23 mouse cellular contexts compared by ENCODE assay signal in the genomic region with DNA sequence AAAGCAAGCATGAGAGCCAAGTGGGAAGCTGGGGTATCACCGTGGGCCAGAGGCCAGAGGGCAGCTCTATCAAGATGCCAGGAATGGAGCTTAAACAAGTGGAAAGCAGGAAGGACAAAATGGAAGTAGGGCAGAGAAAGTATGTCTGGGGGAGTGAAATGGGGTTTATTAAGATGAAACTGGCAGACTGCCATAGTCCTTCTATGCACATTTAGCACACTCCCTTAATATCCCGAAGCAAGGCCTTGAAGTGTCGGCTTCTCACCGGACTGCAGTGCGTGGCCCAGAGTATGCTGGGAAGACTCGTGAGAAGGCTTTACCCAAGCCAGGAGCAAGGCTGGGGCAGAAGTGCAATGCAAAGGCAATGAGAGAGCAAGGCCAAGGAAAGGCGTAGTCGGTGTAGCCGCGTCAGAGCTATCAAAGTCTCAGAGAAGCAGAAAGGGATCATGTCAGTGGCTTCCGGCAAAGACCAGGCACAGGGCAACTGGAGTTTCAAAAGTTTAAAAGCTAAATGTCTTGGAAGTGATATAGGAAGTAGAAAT. TPM values are rescaled to one million over a fixed set of nuclear protein-coding genes. Genes with fewer than 3 reads are reported as not detected.
DNase-seq lines count a peak whose midpoint lies in the region; ATAC-seq and TF ChIP-seq lines count a peak whose summit lies in the region.
"Had no signal": no experiment of that assay in that cellular context is flagged by ENCODE, and none has a peak within 500 bp of the region (broad histone marks: within the 10 kb centered on the region; RNA-seq: fewer than 3 reads in every experiment).

No protein-coding gene starts in this region.

- 0 out of 2 replicates have a peak, but pooled peaks have one; percentile 27 for ATAC-seq in heart, embryonic 15.5 days (replicated peaks; ENCODE audit: insufficient number of reproducible peaks, insufficient read depth, low FRiP score, low read depth)
- no peak for ATAC-seq in limb, embryonic 14.5 days (ENCODE audit: low FRiP score, low read depth)
- ATAC-seq: activated CD4-positive, CD25-positive, alpha-beta regulatory T cell, adult 4 months; forebrain, postnatal 0 days; hindbrain, postnatal 0 days; liver, embryonic 12.5 days had no signal

- H3K27me3 ChIP-seq in heart, embryonic 15.5 days: no peaks in the 10 kb centered on the region
- no peaks in the 10 kb centered on the region for H3K27me3 ChIP-seq in limb, embryonic 14.5 days (ENCODE audit: control insufficient read depth, insufficient read depth, low read length)
- H3K27me3 ChIP-seq: heart, embryonic 12.5 days; limb, embryonic 12.5 days; liver, embryonic 12.5 days; midbrain, embryonic 12.5 days; neural tube, embryonic 15.5 days had no signal

- H3K4me2 ChIP-seq in heart, embryonic 15.5 days: no peak overlapping the region
- H3K4me2 ChIP-seq in limb, embryonic 14.5 days (replicated peaks; ENCODE audit: low read depth, low read length, severe bottlenecking): no peak overlapping the region
- H3K4me2 ChIP-seq: heart, embryonic 12.5 days; limb, embryonic 12.5 days; liver, embryonic 12.5 days; midbrain, embryonic 12.5 days; neural tube, embryonic 15.5 days had no signal

- 0 out of 2 replicates have a peak overlapping the region, but pooled peaks have one; percentile 40 for H3K27ac ChIP-seq in heart, embryonic 15.5 days
- H3K27ac ChIP-seq in limb, embryonic 14.5 days (replicated peaks; ENCODE audit: low read depth, low read length): no peak overlapping the region
- H3K27ac ChIP-seq: hindbrain, postnatal 0 days; limb, embryonic 12.5 days; liver, embryonic 12.5 days; midbrain, embryonic 12.5 days; neural tube, embryonic 15.5 days had no signal

- H3K4me1 ChIP-seq in heart, embryonic 15.5 days (replicated peaks): peaks cover 14% of the 10 kb centered on the region
- no peaks in the 10 kb centered on the region for H3K4me1 ChIP-seq in limb, embryonic 14.5 days (ENCODE audit: control insufficient read depth, insufficient read depth, low read length)
- H3K4me1 ChIP-seq: limb, embryonic 12.5 days; midbrain, embryonic 12.5 days; neural tube, embryonic 15.5 days had no signal

- H3K9ac ChIP-seq in heart, embryonic 15.5 days: no peak overlapping the region
- H3K9ac ChIP-seq in limb, embryonic 14.5 days (ENCODE audit: low read depth, low read length, severe bottlenecking): no peak overlapping the region
- H3K9ac ChIP-seq: forebrain, postnatal 0 days; heart, embryonic 12.5 days; limb, embryonic 12.5 days; liver, embryonic 12.5 days; midbrain, embryonic 12.5 days; neural tube, embryonic 15.5 days had no signal

- H3K36me3 ChIP-seq in heart, embryonic 15.5 days: no peaks in the 10 kb centered on the region
- H3K36me3 ChIP-seq in limb, embryonic 14.5 days (ENCODE audit: control insufficient read depth, insufficient read depth, low read length): no peaks in the 10 kb centered on the region
- H3K36me3 ChIP-seq: heart, embryonic 12.5 days; limb, embryonic 12.5 days; liver, embryonic 12.5 days; midbrain, embryonic 12.5 days; neural tube, embryonic 15.5 days had no signal

- WGBS in heart, embryonic 15.5 days: 63% methylated on average over 11 of the region's 11 CpGs
- 76% methylated on average over 11 of the region's 11 CpGs for WGBS in limb, embryonic 14.5 days

- intact Hi-C loops in heart, postnatal 25 days (cut with DNase I): no loop called here

- DNase-seq in adrenal gland, postnatal 14 days: peak; percentile 10
- no peak for DNase-seq in adrenal gland, adult 2 months
- no peak for DNase-seq in heart, postnatal 25 days (ENCODE audit: low spot score)
- peak; percentile 16 for DNase-seq in kidney, postnatal 14 days
- DNase-seq in kidney, adult 11 months: no peak
- DNase-seq in limb, embryonic 14.5 days (ENCODE audit: low spot score): peak; percentile 22
- DNase-seq: adrenal gland, postnatal 25 days; cerebellum, adult 8-10 months; forebrain, postnatal 0 days; gastrocnemius, postnatal 36 days; kidney, adult 18-20 months; kidney, postnatal 10 days; lung, adult 18-20 months; thymus, adult 18-20 months; thymus, postnatal 36 days had no signal

- no peak for TF ChIP-seq POLR2A in limb, embryonic 14.5 days (IDR thresholded peaks at IDR 0.05; ENCODE audit: borderline replicate concordance, extremely low read depth, insufficient read depth, insufficient read length)

- no peak overlapping the region for H3K4me3 ChIP-seq in heart, embryonic 15.5 days
- H3K4me3 ChIP-seq in limb, embryonic 14.5 days (replicated peaks; ENCODE audit: low read length): no peak overlapping the region
- H3K4me3 ChIP-seq: heart, embryonic 12.5 days; limb, embryonic 12.5 days; liver, embryonic 12.5 days; midbrain, embryonic 12.5 days; neural tube, embryonic 15.5 days had no signal

- H3K9me3 ChIP-seq in heart, embryonic 15.5 days (replicated peaks): no peaks in the 10 kb centered on the region
- no peaks in the 10 kb centered on the region for H3K9me3 ChIP-seq in limb, embryonic 14.5 days (ENCODE audit: control insufficient read depth, low read length)
- H3K9me3 ChIP-seq: heart, embryonic 12.5 days; limb, embryonic 12.5 days; liver, embryonic 12.5 days; midbrain, embryonic 12.5 days; neural tube, embryonic 15.5 days had no signal

RNA-seq across cellular contexts. Expression of a gene that starts 11.1 kb away (rescaled TPM):
- 82.6 and 83.4 TPM in 2 replicates for total RNA-seq in adrenal gland, postnatal 14 days (2021)
- total RNA-seq in adrenal gland, adult 2 months (2021): 10 to 100 TPM; 50.2 to 60.6 TPM
- polyA plus RNA-seq in adrenal gland, adult 2 months (2012; rRNA removed): 9.1 and 9.9 TPM in 2 replicates
- 45.3 and 48.1 TPM in 2 replicates for polyA plus RNA-seq in heart, embryonic 15.5 days (2015; fragmentation: Nextera tagmentation; extraction: Ambion mirVana)
- 10 to 100 TPM; 50.0 to 53.1 TPM for total RNA-seq in heart, postnatal 25 days (2021)
- 42.0 and 47.4 TPM in 2 replicates for polyA plus RNA-seq in limb, embryonic 14.5 days (2012; rRNA removed)
- 65.0 and 66.9 TPM in 2 replicates for polyA plus RNA-seq in limb, embryonic 14.5 days (2014; fragmentation: Nextera tagmentation; extraction: Ambion mirVana)

Comparison
In these comparisons a context has a peak if more than half of its experiments do, and no peak if none do; other contexts are left out.
1. DNase-seq: peak in adrenal gland, postnatal 14 days (single experiment), kidney, postnatal 14 days (single experiment) and limb, embryonic 14.5 days (single experiment); none in adrenal gland, adult 2 months (single experiment), heart, postnatal 25 days (single experiment) and kidney, adult 11 months (single experiment).